Mouse (Mus musculus): Measurements from ENCODE around the gene Oas1d. TPM values are rescaled to one million over a fixed set of nuclear protein-coding genes. Genes with fewer than 3 reads are reported as not detected.
"Not testable (repeated sequence)": the region's sequence is repeated elsewhere in the genome, so short reads cannot be mapped to it uniquely, and the experiment has no call there.

Gene Oas1d
- total RNA-seq, 2 experiments from 2014 or later, result not detected

- no peak for DNase-seq (ENCODE audit: low spot score in 2 of 2)
Observed at GRCm38 (mm10) chr5:120900666-120901065, 13.7 kb upstream of the Oas1d start.

GRCm38 (mm10) chr5:120902056-120902455, 12.3 kb upstream of the Oas1d start:
- DNase-seq (ENCODE audit: low spot score in 2 of 2), result no peak

- DNase-seq (ENCODE audit: low spot score in 2 of 2), result not testable (repeated sequence)
Observed at GRCm38 (mm10) chr5:120906791-120907733, 7.3 kb upstream of the Oas1d start, which contains the start of gene Oas1a. Gene Oas1a (minus strand): TSS chr5:120907521.

- no peak for DNase-seq (ENCODE audit: low spot score in 2 of 2)
Observed at GRCm38 (mm10) chr5:120908196-120908920, 6.0 kb upstream of the Oas1d start.

GRCm38 (mm10) chr5:120919156-120919935, 5.0 kb downstream of the Oas1d start:
- not testable (repeated sequence) for DNase-seq (ENCODE audit: low spot score in 2 of 2)

- no peak for DNase-seq (ENCODE audit: low spot score in 2 of 2)
Observed at GRCm38 (mm10) chr5:120920296-120920695, 6.0 kb downstream of the Oas1d start.

- no peak for DNase-seq (ENCODE audit: low spot score in 2 of 2)
Observed at GRCm38 (mm10) chr5:120923969-120924368, 9.6 kb downstream of the Oas1d start.

- DNase-seq (ENCODE audit: low spot score in 2 of 2), result not testable (repeated sequence)
Observed at GRCm38 (mm10) chr5:120924520-120924919, 10.2 kb downstream of the Oas1d start.

- DNase-seq (ENCODE audit: low spot score in 2 of 2), result not testable (repeated sequence)
Observed at GRCm38 (mm10) chr5:120926311-120926710, 12.0 kb downstream of the Oas1d start.

- no peak for DNase-seq (ENCODE audit: low spot score in 2 of 2)
Observed at GRCm38 (mm10) chr5:120927036-120927435, 12.7 kb downstream of the Oas1d start.

- DNase-seq (ENCODE audit: low spot score in 2 of 2), result no peak
Observed at GRCm38 (mm10) chr5:120933966-120934365, 19.6 kb downstream of the Oas1d start.

- DNase-seq (ENCODE audit: low spot score in 2 of 2), result no peak
Observed at GRCm38 (mm10) chr5:120937841-120938240, 23.5 kb downstream of the Oas1d start.

GRCm38 (mm10) chr5:120938586-120938985, 24.2 kb downstream of the Oas1d start:
- no peak for DNase-seq (ENCODE audit: low spot score in 2 of 2)

GRCm38 (mm10) chr5:120942076-120942475, 27.7 kb downstream of the Oas1d start:
- no peak for DNase-seq (ENCODE audit: low spot score in 2 of 2)

GRCm38 (mm10) chr5:120952242-120952770, 38.0 kb downstream of the Oas1d start:
- DNase-seq (ENCODE audit: low spot score in 2 of 2), result no peak

- peak in 1 of 2 experiments; percentile 63 for DNase-seq (ENCODE audit: low spot score in 2 of 2)
Observed at GRCm38 (mm10) chr5:120953974-120954373, 39.6 kb downstream of the Oas1d start.

- DNase-seq (ENCODE audit: low spot score in 2 of 2), result no peak
Observed at GRCm38 (mm10) chr5:120961004-120961403, 46.7 kb downstream of the Oas1d start.

- DNase-seq (ENCODE audit: low spot score in 2 of 2), result no peak
Observed at GRCm38 (mm10) chr5:120966156-120966555, 51.8 kb downstream of the Oas1d start.

GRCm38 (mm10) chr5:120966894-120967293, 52.6 kb downstream of the Oas1d start:
- no peak for DNase-seq (ENCODE audit: low spot score in 2 of 2)

- no peak for DNase-seq (ENCODE audit: low spot score in 2 of 2)
Observed at GRCm38 (mm10) chr5:120967355-120968133, 53.2 kb downstream of the Oas1d start.
